Mouse (Mus musculus) common myeloid progenitor, adult 5-6 weeks (primary cell): ENCODE data around the gene Zg16. TPM values are rescaled to one million over a fixed set of nuclear protein-coding genes. Genes with fewer than 3 reads are reported as not detected.
A peak's percentile ranks its signal among the peaks of the same experiment; 100 is the strongest.

Source experiments
- ATAC-seq: replicated peaks from 2 replicates; pipeline ENCODE4 v1.8.0; 2016; ENCODE audit warnings: low read depth, mild to moderate bottlenecking, moderate TSS enrichment, inconsistent platforms; ENCODE audit not compliant: poor library complexity, severe bottlenecking
- total RNA-seq: library from RNA; stranded (forward); fragments of 200-1000, 187-1606 nt; gene quantifications from 2 replicates; pipeline ENCODE4 v1.2.3, GENCODE M21; 2017

Gene Zg16
- total RNA-seq, 1 experiment from 2014 or later = 22.6 TPM

GRCm38 (mm10) chr7:127077692-127078091 lies 9.4 kb downstream of the Zg16 start:
- ATAC-seq = 0 out of 2 replicates have a peak, but pooled peaks have one; percentile 27

GRCm38 (mm10) chr7:127076188-127076587 lies 10.9 kb downstream of the Zg16 start:
- ATAC-seq = no peak

- no peak for ATAC-seq
Measured at GRCm38 (mm10) chr7:127073221-127073620, 13.9 kb downstream of the Zg16 start.

- ATAC-seq = no peak
Measured at GRCm38 (mm10) chr7:127070871-127071413, 16.2 kb downstream of the Zg16 start.

GRCm38 (mm10) chr7:127066317-127066716 lies 20.8 kb downstream of the Zg16 start:
- ATAC-seq = no peak

- no peak for ATAC-seq
Measured at GRCm38 (mm10) chr7:127065538-127065937, 21.6 kb downstream of the Zg16 start.

- ATAC-seq = no peak
Measured at GRCm38 (mm10) chr7:127055026-127055585, 32.0 kb downstream of the Zg16 start.

- peak; percentile 98 for ATAC-seq
Measured at GRCm38 (mm10) chr7:127041851-127042672, 45.1 kb downstream of the Zg16 start, which contains the start of gene Kif22. TSS of gene Kif22 (minus strand) at chr7:127042471.

GRCm38 (mm10) chr7:127031244-127031643 lies 55.9 kb downstream of the Zg16 start:
- ATAC-seq = no peak

- ATAC-seq = no peak
Measured at GRCm38 (mm10) chr7:127030172-127030571, 57.0 kb downstream of the Zg16 start.

GRCm38 (mm10) chr7:127027885-127028284 lies 59.2 kb downstream of the Zg16 start:
- ATAC-seq = no peak

- ATAC-seq = peak; percentile 77
Measured at GRCm38 (mm10) chr7:127026984-127027726, 60.0 kb downstream of the Zg16 start, which contains the start of gene Maz. TSS of gene Maz (minus strand) at chr7:127027037.

GRCm38 (mm10) chr7:127026616-127026983 lies 60.5 kb downstream of the Zg16 start:
- no peak for ATAC-seq

- ATAC-seq = no peak; the same call in 1 of the 2 replicates
Measured at GRCm38 (mm10) chr7:127026161-127026600, 60.9 kb downstream of the Zg16 start.

GRCm38 (mm10) chr7:127025556-127026160 lies 61.5 kb downstream of the Zg16 start:
- no peak for ATAC-seq

GRCm38 (mm10) chr7:127024755-127025555 lies 62.2 kb downstream of the Zg16 start:
- ATAC-seq = peak; percentile 26

- no peak for ATAC-seq
Measured at GRCm38 (mm10) chr7:127023896-127024690, 63.0 kb downstream of the Zg16 start.

- ATAC-seq = no peak
Measured at GRCm38 (mm10) chr7:127023272-127023691, 63.8 kb downstream of the Zg16 start.
